Mouse (Mus musculus) kidney, embryonic 16.5 days (tissue): Measurements from ENCODE around the gene Pla2g10. TPM values are rescaled to one million over a fixed set of nuclear protein-coding genes. Genes with fewer than 3 reads are reported as not detected.
"Not testable (repeated sequence)": the region's sequence is repeated elsewhere in the genome, so short reads cannot be mapped to it uniquely, and the experiment has no call there.

Experiments
- ATAC-seq: fragments of 200-750 bp; cut with Nextera tagmentation; 2 replicates; pipeline ENCODE4 v1.8.0; 2017; ENCODE audit warnings: moderate TSS enrichment; ENCODE audit not compliant: low FRiP score, low TSS enrichment
- H3K27ac ChIP-seq: fragments of 300-500 bp; sonication (generic); 2 replicates; pipeline ENCODE4 v1.5.1; 2014; ENCODE audit warnings: low read length
- H3K27me3 ChIP-seq: fragments of 300-500 bp; sonication (generic); 2 replicates; pipeline ENCODE4 v1.6.1; 2014; ENCODE audit warnings: low read length, control low read depth, mixed read lengths; ENCODE audit not compliant: insufficient read depth
- H3K36me3 ChIP-seq: fragments of 300-500 bp; sonication (generic); 2 replicates; pipeline ENCODE4 v1.6.1; 2014; ENCODE audit warnings: low read length, control low read depth, mixed read lengths; ENCODE audit not compliant: insufficient read depth
- H3K4me1 ChIP-seq: fragments of 300-500 bp; sonication (generic); 2 replicates; pipeline ENCODE4 v1.6.1; 2014; ENCODE audit warnings: low read length, control low read depth, mixed read lengths; ENCODE audit not compliant: insufficient read depth
- H3K4me2 ChIP-seq: fragments of 300-500 bp; sonication (generic); replicated peaks from 2 replicates; pipeline ENCODE4 v1.6.1; 2014; ENCODE audit warnings: low read depth, low read length
- H3K4me3 ChIP-seq: fragments of 300-500 bp; sonication (generic); 2 replicates; pipeline ENCODE4 v1.5.1; 2014; ENCODE audit warnings: mild to moderate bottlenecking, low read length
- H3K9ac ChIP-seq: fragments of 300-500 bp; sonication (generic); replicated peaks from 2 replicates; pipeline ENCODE4 v1.6.1; 2014; ENCODE audit warnings: low read length
- H3K9me3 ChIP-seq: fragments of 300-500 bp; sonication (generic); 2 replicates; pipeline ENCODE4 v1.6.1; 2016; ENCODE audit warnings: low read length, control low read depth
- WGBS: fragments of 180-500 bp; shearing (Covaris S2); extraction: QIAGEN DNeasy Blood & Tissue Kit; methylation state at CpG from one replicate; pipeline ENCODE4 v1.1.7; 2014; 5-methylcytosine and 5-hydroxymethylcytosine counted together
- polyA plus RNA-seq: library from polyadenylated mRNA; unstranded; fragments of >200 nt; fragmentation: Nextera tagmentation; extraction: Ambion mirVana; gene quantifications from 2 replicates; pipeline ENCODE4 v1.2.1, GENCODE M21; 2015

Pla2g10 gene
- polyA plus RNA-seq, 1 experiment from 2014 or later, result 0.35 TPM

DNA sequence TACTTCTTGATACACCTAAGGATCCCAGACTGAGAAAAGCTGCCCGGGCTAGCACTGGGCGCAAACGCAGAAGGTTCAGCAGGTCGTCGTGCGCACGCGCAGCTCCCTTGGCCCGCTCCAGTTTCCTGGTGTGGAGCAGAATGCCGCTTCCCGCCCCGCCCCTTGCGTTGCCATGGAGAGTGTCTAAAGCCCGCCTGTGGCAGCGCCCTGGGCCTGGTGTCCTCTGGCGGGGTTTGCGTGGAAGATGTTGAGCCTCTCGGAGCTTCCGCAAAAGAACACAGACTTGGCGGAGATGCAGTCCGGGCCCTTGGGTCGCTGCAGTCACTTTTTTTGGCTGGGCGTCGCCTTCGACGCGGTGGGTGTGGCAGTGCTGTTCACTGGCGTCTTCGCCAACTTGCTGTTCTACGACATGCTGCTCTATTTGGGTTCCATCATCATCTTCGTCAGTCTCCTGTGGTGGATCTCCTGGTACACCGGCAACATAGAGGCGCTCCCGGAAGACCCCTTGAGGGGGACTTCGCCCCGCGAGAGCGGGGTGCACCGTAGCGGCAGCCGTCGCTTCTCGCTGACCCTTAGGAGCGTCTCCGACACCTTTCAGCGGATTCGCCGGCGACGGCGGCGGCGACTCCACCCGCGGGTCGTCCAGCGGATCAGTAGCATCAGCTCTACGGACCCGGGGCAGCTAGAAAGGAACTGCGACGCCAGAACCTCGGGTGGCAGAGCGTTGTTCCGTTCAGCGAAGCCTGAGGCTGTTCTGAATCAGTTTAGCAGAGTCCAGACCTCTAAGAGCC, 23.8 kb upstream of the Pla2g10 start:
- ATAC-seq, result peak; percentile 100
- H3K9ac ChIP-seq, result peak overlapping the region; percentile 73

DNA sequence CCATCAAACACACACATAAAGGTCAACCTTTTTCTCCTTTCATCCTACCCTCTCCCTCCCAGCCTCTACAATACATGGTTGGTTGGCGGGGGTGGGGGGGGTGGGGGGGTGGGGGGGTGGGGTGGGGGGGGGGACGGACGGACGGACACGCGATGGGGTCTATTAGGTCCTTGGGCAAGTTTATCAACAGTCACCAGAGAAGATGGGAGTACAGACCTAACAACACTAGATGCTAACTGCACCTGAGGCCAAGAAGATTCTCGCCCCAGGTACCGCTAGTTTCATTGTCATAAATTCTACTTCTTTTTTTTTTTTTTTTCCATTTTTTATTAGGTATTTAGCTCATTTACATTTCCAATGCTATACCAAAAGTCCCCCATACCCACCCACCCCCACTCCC, 23.2 kb upstream of the Pla2g10 start:
- Histone ChIP-seq H3K36me3 (no peaks in the 10 kb centered on the region), H3K4me2 (peak overlapping the region; percentile 98), H3K27me3 (no peaks in the 10 kb centered on the region), H3K4me3 (peak overlapping the region; percentile 72), H3K9me3 (no peaks in the 10 kb centered on the region), H3K27ac (no peak overlapping the region), H3K4me1 (0 out of 2 replicates have a peak, but pooled peaks cover 2% of the 10 kb centered on the region), H3K9ac (no peak overlapping the region)
- WGBS, result 72% methylated on average over 8 of the region's 8 CpGs
- peak; percentile 13; the same call in 1 of the 2 replicates for ATAC-seq

More for the DNA sequence above, 23.8 kb upstream of the Pla2g10 start:
- H3K9me3 ChIP-seq, result no peaks in the 10 kb centered on the region
- H3K4me2 ChIP-seq, result peak overlapping the region; percentile 98
- no peak overlapping the region for H3K27ac ChIP-seq
- H3K4me1 ChIP-seq, result 0 out of 2 replicates have a peak, but pooled peaks cover 2% of the 10 kb centered on the region
- peak overlapping the region; percentile 72 for H3K4me3 ChIP-seq
- no peaks in the 10 kb centered on the region for H3K27me3 ChIP-seq
- no peaks in the 10 kb centered on the region for H3K36me3 ChIP-seq
- WGBS, result under 1% methylated on average over 65 of the region's 65 CpGs

DNA sequence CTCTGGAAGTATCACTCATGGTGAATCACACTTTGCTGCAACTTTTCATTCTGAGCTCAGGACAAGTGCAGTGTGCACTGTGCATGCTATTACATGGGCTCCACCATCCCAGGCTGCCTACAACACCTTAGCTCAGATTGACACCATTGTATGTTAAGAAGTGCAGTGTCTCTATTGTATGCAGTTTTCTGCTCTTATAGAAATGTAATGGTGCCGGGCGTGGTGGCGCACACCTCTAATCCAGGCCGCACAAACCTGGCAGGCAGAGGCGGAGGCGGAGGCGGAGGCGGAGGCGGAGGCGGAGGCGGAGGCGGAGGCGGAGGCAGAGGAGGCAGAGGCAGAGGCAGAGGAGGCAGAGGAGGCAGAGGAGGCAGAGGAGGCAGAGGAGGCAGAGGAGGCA, 19.8 kb upstream of the Pla2g10 start:
- Histone ChIP-seq H3K4me1 (0 out of 2 replicates have a peak, but pooled peaks cover 2% of the 10 kb centered on the region), H3K27ac (no peak overlapping the region), H3K36me3 (no peaks in the 10 kb centered on the region), H3K4me3 (no peak overlapping the region), H3K9me3 (no peaks in the 10 kb centered on the region), H3K27me3 (no peaks in the 10 kb centered on the region), H3K9ac (no peak overlapping the region), H3K4me2 (no peak overlapping the region)
- WGBS, result 96% methylated on average over 9 of the region's 13 CpGs
- no peak for ATAC-seq

- H3K36me3 ChIP-seq, result no peaks in the 10 kb centered on the region
- ATAC-seq, result no peak
- WGBS, result 57% methylated on average over 3 of the region's 3 CpGs
- H3K4me2 ChIP-seq, result no peak overlapping the region
- no peak overlapping the region for H3K27ac ChIP-seq
- no peaks in the 10 kb centered on the region for H3K27me3 ChIP-seq
- 0 out of 2 replicates have a peak, but pooled peaks cover under 1% of the 10 kb centered on the region for H3K4me1 ChIP-seq
- no peaks in the 10 kb centered on the region for H3K9me3 ChIP-seq
- no peak overlapping the region for H3K9ac ChIP-seq
- no peak overlapping the region for H3K4me3 ChIP-seq
Observed at GRCm38 (mm10) chr16:13749981-13750380, 19.2 kb upstream of the Pla2g10 start.

GRCm38 (mm10) chr16:13749306-13749705, 18.5 kb upstream of the Pla2g10 start:
- Histone ChIP-seq H3K27ac (no peak overlapping the region), H3K36me3 (no peaks in the 10 kb centered on the region), H3K27me3 (no peaks in the 10 kb centered on the region), H3K9me3 (no peaks in the 10 kb centered on the region), H3K9ac (no peak overlapping the region), H3K4me1 (no peaks in the 10 kb centered on the region), H3K4me3 (no peak overlapping the region), H3K4me2 (no peak overlapping the region)
- no peak for ATAC-seq
- 67% methylated on average over 5 of the region's 5 CpGs for WGBS

DNA sequence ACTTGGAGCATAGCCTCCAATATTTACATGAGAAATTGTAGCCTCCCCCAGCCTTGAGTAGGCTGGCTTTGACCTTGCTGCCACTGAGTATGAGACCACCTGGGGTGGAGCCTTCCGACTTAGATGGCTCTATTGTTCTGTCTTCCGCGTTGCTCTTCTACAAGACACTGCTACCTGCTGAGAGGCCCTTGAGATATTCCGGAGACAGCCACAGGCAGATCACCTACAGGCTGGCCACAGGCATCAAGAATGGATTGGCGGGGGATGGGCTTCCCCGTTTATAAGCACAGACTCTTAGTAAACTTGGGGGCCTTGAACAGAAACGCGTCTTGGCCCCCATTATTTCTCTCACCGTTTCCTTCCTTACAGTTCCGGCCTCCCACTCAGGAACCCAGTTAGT, 18.0 kb upstream of the Pla2g10 start:
- ATAC-seq, H3K4me3 ChIP-seq, H3K27ac ChIP-seq, H3K4me2 ChIP-seq, H3K36me3 ChIP-seq, H3K9me3 ChIP-seq, H3K4me1 ChIP-seq, H3K9ac ChIP-seq, H3K27me3 ChIP-seq: not testable (repeated sequence)
- WGBS, result 27% methylated on average over 10 of the region's 10 CpGs

DNA sequence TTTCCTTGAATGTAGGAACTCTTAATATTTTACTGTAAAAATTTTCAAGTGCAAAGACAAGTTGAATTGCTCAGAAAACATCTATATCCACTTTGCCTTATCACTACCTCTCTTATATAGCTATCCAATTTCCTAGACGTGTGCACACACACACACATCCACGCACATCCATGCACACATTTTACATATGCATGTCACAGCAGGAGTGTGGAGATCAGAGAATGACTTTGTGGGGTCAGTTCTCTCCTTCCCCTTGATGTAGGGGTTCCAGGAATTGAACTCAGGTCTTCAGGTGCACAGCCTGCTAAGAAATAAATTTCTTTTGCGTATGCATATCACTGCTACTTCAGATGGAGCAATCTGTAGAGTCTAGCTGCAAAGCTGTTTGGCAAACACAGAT, 17.3 kb upstream of the Pla2g10 start:
- no peaks in the 10 kb centered on the region for H3K4me1 ChIP-seq
- H3K27me3 ChIP-seq, result no peaks in the 10 kb centered on the region
- 71% methylated on average over 3 of the region's 3 CpGs for WGBS
- H3K9ac ChIP-seq, result no peak overlapping the region
- no peak overlapping the region for H3K4me3 ChIP-seq
- H3K36me3 ChIP-seq, result no peaks in the 10 kb centered on the region
- no peak overlapping the region for H3K27ac ChIP-seq
- no peaks in the 10 kb centered on the region for H3K9me3 ChIP-seq
- no peak overlapping the region for H3K4me2 ChIP-seq
- ATAC-seq, result no peak

- WGBS, result 92% methylated on average over 8 of the region's 8 CpGs
- no peaks in the 10 kb centered on the region for H3K9me3 ChIP-seq
- ATAC-seq, result no peak
- no peak overlapping the region for H3K4me2 ChIP-seq
- H3K4me1 ChIP-seq, result no peaks in the 10 kb centered on the region
- no peaks in the 10 kb centered on the region for H3K27me3 ChIP-seq
- H3K27ac ChIP-seq, result no peak overlapping the region
- H3K36me3 ChIP-seq, result no peaks in the 10 kb centered on the region
- no peak overlapping the region for H3K4me3 ChIP-seq
- H3K9ac ChIP-seq, result no peak overlapping the region
Observed at GRCm38 (mm10) chr16:13747708-13748107, 16.9 kb upstream of the Pla2g10 start.

- H3K4me1 ChIP-seq, result no peaks in the 10 kb centered on the region
- WGBS, result 61% methylated on average over 2 of the region's 2 CpGs
Observed at GRCm38 (mm10) chr16:13740844-13741243, 10.1 kb upstream of the Pla2g10 start.

DNA sequence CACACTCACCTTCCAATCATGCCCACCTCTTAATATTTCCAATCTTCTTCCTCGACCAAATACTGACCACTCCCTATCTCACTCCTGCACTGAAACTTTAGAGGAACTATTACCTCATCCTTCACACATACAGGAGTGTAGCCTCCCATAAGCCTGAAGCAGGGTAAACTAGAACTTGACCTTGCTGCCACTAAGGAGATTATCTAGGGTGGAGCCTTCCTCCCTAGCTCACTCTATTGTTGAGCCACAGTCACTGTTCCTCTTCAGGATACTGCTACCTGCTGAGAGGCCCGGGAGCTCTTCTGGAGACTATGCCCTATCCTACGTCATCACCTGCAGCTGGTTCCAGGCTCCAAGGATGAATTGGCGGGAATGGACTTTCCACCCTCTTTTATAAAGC, 8.3 kb upstream of the Pla2g10 start:
- H3K27ac ChIP-seq, result not testable (repeated sequence)
- 77% methylated on average over 4 of the region's 4 CpGs for WGBS

More at GRCm38 (mm10) chr16:13740844-13741243, 10.1 kb upstream of the Pla2g10 start:
- Histone ChIP-seq H3K4me3 (no peak overlapping the region), H3K9ac (no peak overlapping the region), H3K27me3 (no peaks in the 10 kb centered on the region), H3K27ac (no peak overlapping the region), H3K36me3 (no peaks in the 10 kb centered on the region), H3K4me2 (no peak overlapping the region), H3K9me3 (no peaks in the 10 kb centered on the region)
- ATAC-seq, result no peak

More for the DNA sequence above, 8.3 kb upstream of the Pla2g10 start:
- not testable (repeated sequence) for H3K9ac ChIP-seq, H3K9me3 ChIP-seq, H3K4me2 ChIP-seq, H3K4me1 ChIP-seq, H3K27me3 ChIP-seq, ATAC-seq, H3K36me3 ChIP-seq, H3K4me3 ChIP-seq
